Mouse (Mus musculus): ENCODE data around the gene Cobll1.

Gene Cobll1

GRCm38 (mm10) chr2:65236644-65237043, 2.6 kb downstream of the Cobll1 start:
- DNase-seq: no peak

GRCm38 (mm10) chr2:65232756-65233535, 6.3 kb downstream of the Cobll1 start:
- peak; percentile 61 for DNase-seq

GRCm38 (mm10) chr2:65228426-65228825, 10.8 kb downstream of the Cobll1 start:
- no peak for DNase-seq

- no peak for DNase-seq
Measured at GRCm38 (mm10) chr2:65227898-65228290, 11.3 kb downstream of the Cobll1 start.

- DNase-seq: no peak
Measured at GRCm38 (mm10) chr2:65227154-65227897, 11.9 kb downstream of the Cobll1 start.

- no peak for DNase-seq
Measured at GRCm38 (mm10) chr2:65226494-65226893, 12.7 kb downstream of the Cobll1 start.

- DNase-seq: no peak
Measured at GRCm38 (mm10) chr2:65223956-65224735, 15.1 kb downstream of the Cobll1 start.

GRCm38 (mm10) chr2:65223012-65223411, 16.2 kb downstream of the Cobll1 start:
- no peak for DNase-seq

- DNase-seq: no peak
Measured at GRCm38 (mm10) chr2:65221646-65222045, 17.6 kb downstream of the Cobll1 start.

- DNase-seq: peak in 1 of 2 experiments; percentile 75
Measured at GRCm38 (mm10) chr2:65220563-65220962, 18.6 kb downstream of the Cobll1 start.

GRCm38 (mm10) chr2:65219375-65220135, 19.6 kb downstream of the Cobll1 start:
- no peak for DNase-seq

- DNase-seq: peak; percentile 85 to 95
Measured at GRCm38 (mm10) chr2:65218318-65218717, 20.9 kb downstream of the Cobll1 start.

GRCm38 (mm10) chr2:65217677-65218076, 21.5 kb downstream of the Cobll1 start:
- DNase-seq: peak; percentile 52 to 55

- no peak for DNase-seq
Measured at GRCm38 (mm10) chr2:65216163-65216562, 23.0 kb downstream of the Cobll1 start.

GRCm38 (mm10) chr2:65214556-65214955, 24.6 kb downstream of the Cobll1 start:
- DNase-seq: no peak

- peak in 1 of 2 experiments; percentile 48 for DNase-seq
Measured at GRCm38 (mm10) chr2:65213675-65214074, 25.5 kb downstream of the Cobll1 start.

- no peak for DNase-seq
Measured at GRCm38 (mm10) chr2:65211620-65212019, 27.6 kb downstream of the Cobll1 start.

GRCm38 (mm10) chr2:65207750-65208149, 31.5 kb downstream of the Cobll1 start:
- DNase-seq: no peak

- DNase-seq: peak in 1 of 2 experiments; percentile 66
Measured at GRCm38 (mm10) chr2:65203699-65204098, 35.5 kb downstream of the Cobll1 start.

- DNase-seq: peak; percentile 51 to 81
Measured at GRCm38 (mm10) chr2:65199706-65200105, 39.5 kb downstream of the Cobll1 start.

GRCm38 (mm10) chr2:65198605-65199004, 40.6 kb downstream of the Cobll1 start:
- DNase-seq: no peak

- DNase-seq: no peak
Measured at GRCm38 (mm10) chr2:65196994-65197393, 42.2 kb downstream of the Cobll1 start.

Data from kidney, postnatal 25 days (tissue).